Mouse (Mus musculus): ENCODE measurements at regions not wholly inside any gene's neighbourhood (a gene's known extent, or its start where the extent isn't known, plus 50 kb on each side); places are given as distances from the start of the nearest gene placed in this dataset.

GRCm38 (mm10) chr1:137814556-137814955 lies 361.0 kb downstream of the Ptprc start:
- no peak for TF ChIP-seq ZNF384 (IDR thresholded peaks at IDR 0.05; ENCODE audit: low read depth, low read length)
- TF ChIP-seq CHD2 (IDR thresholded peaks at IDR 0.05; ENCODE audit: low read depth, low read length) = no peak
- no peak for TF ChIP-seq ZC3H11A (IDR thresholded peaks at IDR 0.05; ENCODE audit: borderline replicate concordance, low read depth, low read length)

Measured in ES-E14 (cell line).